Mouse (Mus musculus) C2C12 (cell line): ENCODE data around the gene Stat5b. TPM values are rescaled to one million over a fixed set of nuclear protein-coding genes. Genes with fewer than 3 reads are reported as not detected.

Source experiments
- H3K27me3 ChIP-seq: one replicate; pipeline ENCODE4 v1.6.1; 2011; ENCODE audit not compliant: control insufficient read depth, insufficient read depth, insufficient read length
- H3K36me3 ChIP-seq: one replicate; pipeline ENCODE4 v1.6.1; 2011; ENCODE audit not compliant: control insufficient read depth, insufficient read depth
- H3K4me3 ChIP-seq: one replicate; pipeline ENCODE4 v1.5.1; 2011; ENCODE audit warnings: mild to moderate bottlenecking, control low read depth; ENCODE audit not compliant: poor library complexity, insufficient read depth, severe bottlenecking
- H3K79me2 ChIP-seq: one replicate; pipeline ENCODE4 v1.6.1; 2011; ENCODE audit not compliant: control insufficient read depth, insufficient read depth
- H3K79me3 ChIP-seq: one replicate; pipeline ENCODE4 v1.6.1; 2011; ENCODE audit warnings: low read depth, control low read depth
- H3ac ChIP-seq: one replicate; pipeline ENCODE3; 2011; ENCODE audit warnings: low read depth; ENCODE audit not compliant: control insufficient read depth, insufficient read length
- CEBPB ChIP-seq: IDR thresholded peaks from one replicate; pipeline ENCODE4 v1.6.1; 2011; ENCODE audit warnings: low read depth, mild to moderate bottlenecking, control low read depth, moderate library complexity
- CTCF ChIP-seq: IDR thresholded peaks from one replicate; pipeline ENCODE4 v1.5.1; 2011; ENCODE audit not compliant: control insufficient read depth, insufficient read depth, insufficient read length
- FOSL1 ChIP-seq: IDR thresholded peaks from one replicate; pipeline ENCODE4 v1.8.0; 2011; ENCODE audit warnings: mild to moderate bottlenecking, low read length; ENCODE audit not compliant: poor library complexity, insufficient read depth, severe bottlenecking
- MAX ChIP-seq: IDR thresholded peaks from one replicate; pipeline ENCODE4 v1.6.1; 2011; ENCODE audit warnings: mild to moderate bottlenecking, control low read depth
- MYOD1 ChIP-seq: IDR thresholded peaks from one replicate; pipeline ENCODE4 v1.6.1; 2011; ENCODE audit warnings: low read depth; ENCODE audit not compliant: control insufficient read depth, insufficient read length
- MYOG ChIP-seq: IDR thresholded peaks from one replicate; pipeline ENCODE4 v1.6.1; 2011; ENCODE audit not compliant: control insufficient read depth, insufficient read length; ENCODE audit errors: extremely low read depth
- USF1 ChIP-seq: IDR thresholded peaks from one replicate; pipeline ENCODE4 v1.6.1; 2011; ENCODE audit warnings: low read depth, mild to moderate bottlenecking, control low read depth, moderate library complexity
- polyA plus RNA-seq: library from polyadenylated mRNA; unstranded; fragments of >200 nt; fragmentation: generic; extraction: Trizol; gene quantifications from one replicate; pipeline ENCODE4 v1.2.1, GENCODE M21; 2012; ENCODE audit warnings: missing spikeins

Gene Stat5b
- polyA plus RNA-seq, 1 experiment = 2.4 TPM

DNA sequence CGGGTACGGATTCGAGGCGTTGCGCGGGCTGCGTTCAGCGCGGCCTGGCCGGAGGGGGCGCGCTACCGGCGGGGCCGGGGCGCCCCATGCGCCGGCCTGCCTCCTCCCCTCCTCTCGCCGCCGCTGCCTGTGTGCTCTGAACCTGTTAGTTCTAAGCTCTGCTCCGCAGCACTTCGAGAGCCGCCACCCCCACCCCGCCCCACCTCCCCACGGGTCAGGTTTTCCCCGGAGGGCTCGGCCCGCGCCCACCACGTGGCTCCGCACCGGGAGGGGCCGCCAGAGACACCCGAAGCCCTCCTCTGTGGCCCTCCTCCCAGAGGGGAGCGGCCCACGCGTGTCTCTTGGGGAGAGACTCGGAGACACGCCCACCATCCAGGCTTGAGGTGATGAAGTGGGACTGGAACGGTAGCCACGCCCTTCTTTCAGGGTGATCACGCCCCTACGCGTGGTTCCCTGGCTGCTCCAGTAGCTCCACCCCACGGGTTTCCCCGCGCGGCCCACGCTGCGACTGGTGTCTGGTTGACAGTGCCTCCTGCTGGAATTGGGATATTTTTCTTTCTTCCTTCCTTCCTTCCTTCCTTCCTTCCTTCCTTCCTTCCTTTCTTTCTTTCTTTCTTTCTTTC is 90.8 kb downstream of the Stat5b start, which contains the start of gene Kcnh4:
TSS of gene Kcnh4 (minus strand) at position 332 of the 623 bp plus-strand sequence.
- Histone ChIP-seq H3ac (no peak within 1 kb of the TSS), H3K4me3 (no peak within 1 kb of the TSS), H3K79me2 (no peaks in the 10 kb centered on the region), H3K79me3 (no peaks in the 10 kb centered on the region), H3K36me3 (no peaks in the 10 kb centered on the region), H3K27me3 (peaks cover 72% of the 10 kb centered on the region)
- no peak for TF ChIP-seq MYOG
- TF ChIP-seq USF1 = no peak
- TF ChIP-seq CEBPB = no peak
- TF ChIP-seq FOSL1 = no peak
- TF ChIP-seq CTCF = no peak
- TF ChIP-seq MYOD1 = no peak
- no peak for TF ChIP-seq MAX

DNA sequence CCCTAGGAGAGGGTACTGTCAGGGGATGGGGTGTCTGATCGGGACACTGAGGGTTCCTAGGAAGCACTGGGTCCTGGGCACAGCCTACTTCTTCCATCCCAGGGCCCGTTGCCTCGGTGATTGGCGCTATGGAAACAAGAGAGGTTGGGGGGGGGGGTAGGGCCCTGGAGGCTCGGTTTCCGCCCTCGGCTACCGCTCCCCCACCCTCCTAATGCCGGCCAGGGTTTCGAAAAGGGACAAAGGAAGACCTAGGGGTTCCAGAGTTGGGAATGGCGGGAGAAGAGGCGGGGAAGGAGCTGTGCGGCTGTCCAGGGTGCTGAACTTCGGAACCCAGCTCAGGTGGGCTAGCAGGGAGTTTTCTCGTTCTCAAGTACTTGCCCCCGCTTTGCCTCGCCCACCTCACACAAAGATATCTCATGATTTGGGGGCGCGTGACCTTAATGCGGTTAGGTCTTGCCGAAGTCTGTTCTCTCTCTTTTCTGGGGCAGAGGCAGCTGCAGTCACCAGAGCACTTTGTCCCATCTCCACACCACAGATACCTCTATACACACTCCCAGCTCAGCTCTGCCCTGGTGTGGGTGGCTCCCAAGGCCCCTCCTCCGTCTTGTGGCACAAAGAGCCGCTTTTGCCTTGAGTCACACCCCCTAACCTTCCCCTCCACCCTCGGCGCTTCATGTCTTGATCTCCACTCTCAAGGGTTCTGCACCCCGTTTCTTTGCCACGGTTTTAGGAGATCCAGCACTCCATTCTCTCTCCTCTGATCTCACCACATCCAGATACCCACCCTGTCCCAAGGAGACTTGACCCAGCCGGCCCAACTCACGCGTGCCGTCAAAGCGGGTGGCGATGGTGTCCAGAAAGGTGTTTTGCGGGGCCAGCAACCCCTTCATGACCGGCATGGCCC is 91.6 kb downstream of the Stat5b start:
- H3K36me3 ChIP-seq = no peaks in the 10 kb centered on the region
- H3ac ChIP-seq = no peak overlapping the region
- peaks cover 80% of the 10 kb centered on the region for H3K27me3 ChIP-seq
- no peaks in the 10 kb centered on the region for H3K79me3 ChIP-seq
- TF ChIP-seq MAX (no peak), USF1 (no peak), CEBPB (no peak), FOSL1 (no peak), MYOG (no peak), MYOD1 (no peak), CTCF (no peak)
- H3K4me3 ChIP-seq = no peak overlapping the region
- H3K79me2 ChIP-seq = no peaks in the 10 kb centered on the region

GRCm38 (mm10) chr11:100757566-100757965 is 93.0 kb downstream of the Stat5b start:
- Histone ChIP-seq H3K79me3 (no peaks in the 10 kb centered on the region), H3K36me3 (no peaks in the 10 kb centered on the region), H3ac (no peak overlapping the region), H3K27me3 (peaks cover 87% of the 10 kb centered on the region), H3K4me3 (no peak overlapping the region), H3K79me2 (no peaks in the 10 kb centered on the region)
- no peak for TF ChIP-seq CTCF
- no peak for TF ChIP-seq CEBPB
- TF ChIP-seq USF1 = no peak
- TF ChIP-seq MYOD1 = no peak
- no peak for TF ChIP-seq FOSL1
- TF ChIP-seq MAX = no peak
- TF ChIP-seq MYOG = no peak

DNA sequence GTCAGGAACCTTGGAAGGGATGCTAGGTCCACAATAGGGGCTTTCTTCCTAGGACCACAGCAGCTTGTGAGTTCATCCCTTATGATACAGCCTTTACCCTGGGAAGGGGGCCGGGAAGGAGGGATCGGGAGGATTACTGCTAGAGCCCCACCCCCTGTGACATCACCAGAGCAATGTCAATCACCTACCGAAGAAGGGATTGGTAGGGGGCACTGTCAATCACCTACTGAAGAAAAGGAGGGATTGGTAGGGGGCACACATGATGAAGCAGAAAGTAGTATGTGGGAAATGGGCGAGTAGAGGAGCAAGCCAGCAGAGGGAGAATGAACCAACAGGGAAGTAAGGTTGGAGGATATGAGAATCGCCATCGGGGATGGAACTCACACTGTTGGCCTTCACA is 94.0 kb downstream of the Stat5b start:
- Histone ChIP-seq H3K79me3 (no peaks in the 10 kb centered on the region), H3K27me3 (peaks cover 89% of the 10 kb centered on the region), H3K4me3 (no peak overlapping the region), H3K79me2 (no peaks in the 10 kb centered on the region), H3K36me3 (no peaks in the 10 kb centered on the region), H3ac (no peak overlapping the region)
- TF ChIP-seq FOSL1 (no peak), MAX (no peak), CEBPB (no peak), MYOG (no peak), CTCF (no peak), MYOD1 (no peak), USF1 (no peak)

DNA sequence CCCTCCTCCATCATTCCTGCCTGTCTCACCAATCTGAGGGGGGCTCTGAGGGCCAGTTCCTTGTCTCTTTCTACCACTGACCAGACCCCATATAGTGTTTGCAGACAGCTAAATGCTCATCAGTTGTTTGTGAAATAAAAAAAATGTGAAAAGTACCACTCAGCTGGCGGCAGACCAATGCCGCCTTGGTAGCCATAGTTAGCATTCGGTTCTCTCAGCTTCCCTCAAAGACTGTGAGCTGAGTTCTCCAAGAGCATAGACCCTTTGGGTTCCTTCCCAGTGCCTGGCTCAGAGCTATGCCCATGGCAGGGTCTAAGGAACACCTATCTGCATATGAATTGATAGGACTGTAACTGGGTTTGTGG is 95.8 kb downstream of the Stat5b start:
- Histone ChIP-seq H3K27me3 (peaks cover 83% of the 10 kb centered on the region), H3K36me3 (no peaks in the 10 kb centered on the region), H3ac (no peak overlapping the region), H3K4me3 (no peak overlapping the region), H3K79me2 (no peaks in the 10 kb centered on the region), H3K79me3 (no peaks in the 10 kb centered on the region)
- TF ChIP-seq MYOG = no peak
- TF ChIP-seq CEBPB = no peak
